Mouse (Mus musculus) left cerebral cortex, postnatal 4 days (tissue): ENCODE results near the gene Trpv1. TPM values are rescaled to one million over a fixed set of nuclear protein-coding genes. Genes with fewer than 3 reads are reported as not detected.

Source experiments
- DNase-seq: peaks from one replicate; pipeline ENCODE4 v3.0.0-alpha.2; 2022
- intact Hi-C: fragments of 180-260 bp; cut with DNase I; formaldehyde crosslinking; loops from one replicate; pipeline ENCODE4 v1.15.1; 2025
- total RNA-seq, 2 experiments: library from RNA; stranded (reverse); gene quantifications; 2 replicates each; pipeline ENCODE4 v1.2.3; 2021

Gene Trpv1
- under 1 TPM; 0.46 to 0.82 TPM for total RNA-seq

GRCm38 (mm10) chr11:73233992-73234391, at the start of gene Trpv1:
Gene Trpv1 (plus strand): TSS chr11:73234292.
- intact Hi-C loops: no loop called here

GRCm38 (mm10) chr11:73185872-73186615, 48.0 kb upstream of the Trpv1 start:
- intact Hi-C loops: no loop called here

More at GRCm38 (mm10) chr11:73233992-73234391, at the start of gene Trpv1:
- DNase-seq: peak; percentile 8

GRCm38 (mm10) chr11:73187231-73187630, 46.9 kb upstream of the Trpv1 start:
- no peak for DNase-seq
- intact Hi-C loops: no loop called here

More at GRCm38 (mm10) chr11:73185872-73186615, 48.0 kb upstream of the Trpv1 start:
- DNase-seq: no peak

- intact Hi-C loops: no loop called here
- no peak for DNase-seq
These were observed 41.0 kb upstream of the Trpv1 start for GRCm38 (mm10) chr11:73193047-73193446.

- DNase-seq: no peak
These were observed 39.6 kb upstream of the Trpv1 start for GRCm38 (mm10) chr11:73194444-73194843.

GRCm38 (mm10) chr11:73198190-73198589, 35.9 kb upstream of the Trpv1 start:
- intact Hi-C loops: no loop called here
- DNase-seq: no peak

More at GRCm38 (mm10) chr11:73194444-73194843, 39.6 kb upstream of the Trpv1 start:
- intact Hi-C loops: no loop called here

- peak; percentile 80 for DNase-seq
- intact Hi-C loops: no loop called here
These were observed 35.4 kb upstream of the Trpv1 start, which contains the start of gene Ctns for GRCm38 (mm10) chr11:73198603-73199229. Gene Ctns (minus strand): TSS chr11:73199042.

- DNase-seq: peak; percentile 96
- intact Hi-C loops: no loop called here
These were observed 34.8 kb upstream of the Trpv1 start, which contains the start of gene Shpk for GRCm38 (mm10) chr11:73199230-73199712. Gene Shpk (plus strand): TSS chr11:73199460.

- no peak for DNase-seq
- intact Hi-C loops: no loop called here
These were observed 34.2 kb upstream of the Trpv1 start for GRCm38 (mm10) chr11:73199879-73200278.

- intact Hi-C loops: no loop called here
- DNase-seq: no peak
These were observed 33.1 kb upstream of the Trpv1 start for GRCm38 (mm10) chr11:73201021-73201420.

- DNase-seq: no peak
- intact Hi-C loops: no loop called here
These were observed 32.5 kb upstream of the Trpv1 start for GRCm38 (mm10) chr11:73201597-73201996.

GRCm38 (mm10) chr11:73203895-73204294, 30.2 kb upstream of the Trpv1 start:
- DNase-seq: no peak
- intact Hi-C loops: no loop called here

- no peak for DNase-seq
- intact Hi-C loops: no loop called here
These were observed 28.9 kb upstream of the Trpv1 start for GRCm38 (mm10) chr11:73205194-73205593.

- DNase-seq: no peak
- intact Hi-C loops: no loop called here
These were observed 26.5 kb upstream of the Trpv1 start for GRCm38 (mm10) chr11:73207621-73208020.

- DNase-seq: peak; percentile 24
- intact Hi-C loops: no loop called here
These were observed 20.1 kb upstream of the Trpv1 start for GRCm38 (mm10) chr11:73213956-73214355.

GRCm38 (mm10) chr11:73219671-73220070, 14.4 kb upstream of the Trpv1 start:
- intact Hi-C loops: no loop called here
- DNase-seq: no peak

GRCm38 (mm10) chr11:73220651-73221050, 13.4 kb upstream of the Trpv1 start:
- DNase-seq: no peak
- intact Hi-C loops: no loop called here

- no peak for DNase-seq
- intact Hi-C loops: no loop called here
These were observed 11.2 kb upstream of the Trpv1 start for GRCm38 (mm10) chr11:73222846-73223245.

- intact Hi-C loops: no loop called here
- no peak for DNase-seq
These were observed 10.1 kb upstream of the Trpv1 start for GRCm38 (mm10) chr11:73223966-73224365.

GRCm38 (mm10) chr11:73225856-73226255, 8.2 kb upstream of the Trpv1 start:
- intact Hi-C loops: no loop called here
- DNase-seq: no peak

GRCm38 (mm10) chr11:73228881-73229280, 5.2 kb upstream of the Trpv1 start:
- no peak for DNase-seq
- intact Hi-C loops: no loop called here

- intact Hi-C loops: no loop called here
- DNase-seq: no peak
These were observed 4.0 kb upstream of the Trpv1 start for GRCm38 (mm10) chr11:73230081-73230480.
